Mouse (Mus musculus) right cerebral cortex, postnatal 36 days (tissue): ENCODE data around the gene Ltbp2.
A peak's percentile ranks its signal among the peaks of the same experiment; 100 is the strongest.

Experiments used
- DNase-seq, 2 experiments: peaks; one replicate each; pipeline ENCODE4 v3.0.0; 2022; ENCODE audit warnings: low spot score in 2 of 2, mixed read lengths in 1 of 2

Ltbp2 gene

GRCm38 (mm10) chr12:84762532-84762931 is 113.8 kb downstream of the Ltbp2 start:
- no peak for DNase-seq

GRCm38 (mm10) chr12:84759063-84759462 is 117.3 kb downstream of the Ltbp2 start:
- DNase-seq: no peak

GRCm38 (mm10) chr12:84756016-84756415 is 120.3 kb downstream of the Ltbp2 start:
- DNase-seq: peak; percentile 70 to 84

GRCm38 (mm10) chr12:84755008-84755695 is 121.2 kb downstream of the Ltbp2 start:
- no peak for DNase-seq

- no peak for DNase-seq
Observed at GRCm38 (mm10) chr12:84752131-84752977, 124.0 kb downstream of the Ltbp2 start.

- no peak for DNase-seq
Observed at GRCm38 (mm10) chr12:84750661-84751060, 125.7 kb downstream of the Ltbp2 start.

GRCm38 (mm10) chr12:84748134-84748533 is 128.2 kb downstream of the Ltbp2 start:
- no peak for DNase-seq

GRCm38 (mm10) chr12:84745700-84746099 is 130.6 kb downstream of the Ltbp2 start:
- DNase-seq: no peak

GRCm38 (mm10) chr12:84743496-84743895 is 132.8 kb downstream of the Ltbp2 start:
- DNase-seq: no peak

- no peak for DNase-seq
Observed at GRCm38 (mm10) chr12:84733366-84733765, 143.0 kb downstream of the Ltbp2 start.
